Comparison of ENCODE assay signal across 8 mouse cellular contexts in genomic region chr7:99926916-99927714, GRCm38 (mm10). TPM values are rescaled to one million over a fixed set of nuclear protein-coding genes. Genes with fewer than 3 reads are reported as not detected.
DNase-seq lines count a peak whose midpoint lies in the region; ATAC-seq and TF ChIP-seq lines count a peak whose summit lies in the region.

No protein-coding gene starts in this region.

- H3K27ac ChIP-seq in forebrain, embryonic 14.5 days (ENCODE audit: low read depth, low read length): no peak overlapping the region
- H3K27ac ChIP-seq in forebrain, embryonic 13.5 days: no peak overlapping the region

- no peak overlapping the region; the same call in 1 of the 2 replicates for H3K9ac ChIP-seq in forebrain, embryonic 14.5 days (ENCODE audit: low read length)
- H3K9ac ChIP-seq in forebrain, embryonic 13.5 days: no peak overlapping the region

- no peaks in the 10 kb centered on the region for H3K4me1 ChIP-seq in forebrain, embryonic 14.5 days (ENCODE audit: control insufficient read depth, insufficient read depth, low read length)
- no peaks in the 10 kb centered on the region for H3K4me1 ChIP-seq in forebrain, embryonic 13.5 days
- no peaks in the 10 kb centered on the region for H3K4me1 ChIP-seq in lung, adult 2 months (ENCODE audit: control insufficient read depth, insufficient read depth, low read length)

- TF ChIP-seq POLR2A in lung, adult 2 months (IDR thresholded peaks at IDR 0.05; ENCODE audit: borderline replicate concordance, extremely low read depth, low read depth, low read length): no peak

- TF ChIP-seq CTCF in lung, adult 2 months (IDR thresholded peaks at IDR 0.05; ENCODE audit: insufficient read depth, low read length): peak; percentile 40; the same call in 1 of the 2 replicates

- ATAC-seq in forebrain, embryonic 14.5 days: no peak
- no peak for ATAC-seq in forebrain, embryonic 13.5 days

- H3K4me3 ChIP-seq in forebrain, embryonic 14.5 days (ENCODE audit: low read depth, low read length): no peak overlapping the region
- H3K4me3 ChIP-seq in forebrain, embryonic 13.5 days: no peak overlapping the region
- no peak overlapping the region for H3K4me3 ChIP-seq in lung, adult 2 months (replicated peaks; ENCODE audit: extremely low read depth, low read depth, low read length)

- WGBS in forebrain, embryonic 14.5 days: 76% methylated on average over 10 of the region's 10 CpGs
- 76% methylated on average over 10 of the region's 10 CpGs for WGBS in forebrain, embryonic 13.5 days
- 74% methylated on average over 10 of the region's 10 CpGs for WGBS in lung, adult 2 months

- no peak overlapping the region for H3K4me2 ChIP-seq in forebrain, embryonic 14.5 days (ENCODE audit: low read length)
- H3K4me2 ChIP-seq in forebrain, embryonic 13.5 days: no peak overlapping the region

- peak; percentile 74 for DNase-seq in forebrain, embryonic 14.5 days (ENCODE audit: low spot score)
- DNase-seq in A20 (ENCODE audit: low read depth, low spot score): peak; percentile 66
- DNase-seq in c-Kit-positive CD71-negative TER-119-negative erythroid progenitor cells, embryonic 14.5 days (ENCODE audit: low read depth): peak; percentile 37
- peak; percentile 35 for DNase-seq in forelimb bud, embryonic 11.5 days (ENCODE audit: low read depth, low spot score)
- peak; percentile 88 for DNase-seq in kidney, postnatal 10 days
- peak; percentile 68 for DNase-seq in lung, adult 2 months
- DNase-seq in splenic B cell, adult 2 months (ENCODE audit: low read depth, low spot score): peak; percentile 60

- peaks cover 52% of the 10 kb centered on the region for H3K36me3 ChIP-seq in forebrain, embryonic 14.5 days (ENCODE audit: control insufficient read depth, insufficient read depth, low read length)
- H3K36me3 ChIP-seq in forebrain, embryonic 13.5 days (ENCODE audit: poor library complexity, severe bottlenecking): peaks cover 60% of the 10 kb centered on the region
- H3K36me3 ChIP-seq in splenic B cell, adult 2 months (ENCODE audit: control insufficient read depth, insufficient read depth, low read length, poor library complexity, severe bottlenecking): peaks cover 9% of the 10 kb centered on the region

- no peaks in the 10 kb centered on the region for H3K27me3 ChIP-seq in forebrain, embryonic 14.5 days (replicated peaks; ENCODE audit: control insufficient read depth, insufficient read depth, low read length)
- no peaks in the 10 kb centered on the region for H3K27me3 ChIP-seq in forebrain, embryonic 13.5 days
- H3K27me3 ChIP-seq in splenic B cell, adult 2 months (ENCODE audit: control insufficient read depth, insufficient read depth, low read length, poor library complexity, severe bottlenecking): no peaks in the 10 kb centered on the region

- no peaks in the 10 kb centered on the region for H3K9me3 ChIP-seq in forebrain, embryonic 14.5 days (replicated peaks; ENCODE audit: control insufficient read depth, low read length)
- no peaks in the 10 kb centered on the region for H3K9me3 ChIP-seq in forebrain, embryonic 13.5 days (replicated peaks)

RNA-seq across cellular contexts. Expression of gene Rnf169, which starts 53.1 kb away (rescaled TPM):
- polyA plus RNA-seq in forebrain, embryonic 14.5 days (2014; fragmentation: Nextera tagmentation; extraction: Ambion mirVana): 3.6 and 4.9 TPM in 2 replicates
- polyA plus RNA-seq in forebrain, embryonic 13.5 days (2015; fragmentation: Nextera tagmentation; extraction: Ambion mirVana): 3.8 and 5.5 TPM in 2 replicates
- polyA plus RNA-seq in lung, adult 2 months (2012; rRNA removed): 5.2 and 6.0 TPM in 2 replicates

Comparison
In these comparisons a context has a peak if more than half of its experiments do, and no peak if none do; other contexts are left out.
1. DNase-seq: peak in every context shown above with its lines; median percentile 88 in kidney, postnatal 10 days; 74 in forebrain, embryonic 14.5 days; 68 in lung, adult 2 months; 66 in A20; 60 in splenic B cell, adult 2 months; 37 in c-Kit-positive CD71-negative TER-119-negative erythroid progenitor cells, embryonic 14.5 days; 35 in forelimb bud, embryonic 11.5 days.